Mouse (Mus musculus): ENCODE results near the gene Stx6. TPM values are rescaled to one million over a fixed set of nuclear protein-coding genes. Genes with fewer than 3 reads are reported as not detected.

The Stx6 gene
- total and polyA plus RNA-seq, 3 experiments, result 26.0 to 33.4 (median 31.8) TPM

- Histone ChIP-seq H3K9me3 (replicated peaks; ENCODE audit: low read length) (no peaks in the 10 kb centered on the region), H3K79me2 (replicated peaks; ENCODE audit: control insufficient read depth, extremely low read depth, insufficient read depth, poor library complexity, severe bottlenecking) (no peaks in the 10 kb centered on the region), H3K27me3 (replicated peaks) (no peaks in the 10 kb centered on the region), H3K4me2 (ENCODE audit: insufficient read depth, low read depth, poor library complexity, severe bottlenecking) (peak within 1 kb of the TSS; percentile 94), H3K27ac (ENCODE audit: insufficient read depth, low read depth) (no peak within 1 kb of the TSS), H3K36me3 (replicated peaks in 1 of 2; ENCODE audit: control insufficient read depth in 1 of 2, insufficient read depth in 1 of 2, low read length in 1 of 2) (no peaks in the 10 kb centered on the region), H3K9ac (ENCODE audit: insufficient read depth, low read depth) (peak within 1 kb of the TSS; percentile 91), H3K4me3 (replicated peaks in 1 of 3; ENCODE audit: low read depth in 2 of 3, low read length in 2 of 3, poor library complexity in 1 of 3) (peak within 1 kb of the TSS; percentile 59 to 92 (median 84)), H3K4me1 (ENCODE audit: control insufficient read depth in 1 of 2, insufficient read depth in 2 of 2) (peaks cover 6 to 28% of the 10 kb centered on the region in 2 experiments)
- peak; percentile 83 for DNase-seq (ENCODE audit: extremely low read depth)
- dilution Hi-C loops (cut with MboI; ENCODE audit: extremely low pct_ligation_motif_present, extremely low pct_unique_long_range_greater_than_20kb, low sequenced_read_pairs), result no loop called here
- TF ChIP-seq MAFK (IDR thresholded peaks at IDR 0.05; ENCODE audit: insufficient replicate concordance, low read length), result 0 out of 2 replicates have a peak, but pooled peaks have one; percentile 35
- TF ChIP-seq HCFC1 (IDR thresholded peaks at IDR 0.05; ENCODE audit: low read depth, low read length), result peak; percentile 57; the same call in 1 of the 2 replicates
- TF ChIP-seq EP300 (IDR thresholded peaks at IDR 0.05; ENCODE audit: low read length), result peak; percentile 23; the same call in 1 of the 2 replicates
- TF ChIP-seq ETS1 (conservative IDR thresholded peaks at IDR 0.05; ENCODE audit: low read depth, low read length), result peak; percentile 36; the same call in 1 of the 2 replicates
- peak; percentile 51; the same call in 1 of the 2 replicates for TF ChIP-seq MAX (IDR thresholded peaks at IDR 0.05; ENCODE audit: low read length)
- no peak for TF ChIP-seq CTCF (conservative IDR thresholded peaks at IDR 0.05 in 1 of 2, IDR thresholded peaks at IDR 0.05 in 1 of 2; ENCODE audit: low read depth in 2 of 2, low read length in 2 of 2)
- TF ChIP-seq IRF4 (IDR thresholded peaks at IDR 0.05; ENCODE audit: low read depth, low read length), result peak; percentile 44; the same call in 1 of the 2 replicates
- TF ChIP-seq ELF1 (IDR thresholded peaks at IDR 0.05; ENCODE audit: low read depth, low read length), result 0 out of 2 replicates have a peak, but pooled peaks have one; percentile 36
- peak; percentile 98 for TF ChIP-seq CHD2 (IDR thresholded peaks at IDR 0.05; ENCODE audit: low read length)
- TF ChIP-seq USF1 (IDR thresholded peaks at IDR 0.05; ENCODE audit: low read depth, low read length), result no peak
- TF ChIP-seq TBP (conservative IDR thresholded peaks at IDR 0.05; ENCODE audit: low read depth, low read length), result 0 out of 2 replicates have a peak, but pooled peaks have one; percentile 11
- 0 out of 2 replicates have a peak, but pooled peaks have one; percentile 39 for TF ChIP-seq JUND (conservative IDR thresholded peaks at IDR 0.05; ENCODE audit: low read depth, low read length)
- TF ChIP-seq NRF1 (IDR thresholded peaks at IDR 0.05; ENCODE audit: low read depth, low read length), result 0 out of 2 replicates have a peak, but pooled peaks have one; percentile 17
- no peak for TF ChIP-seq JUN (IDR thresholded peaks at IDR 0.05; ENCODE audit: insufficient read depth, low read depth, low read length)
- TF ChIP-seq SIN3A (IDR thresholded peaks at IDR 0.05; ENCODE audit: low read length), result peak; percentile 67
- in situ Hi-C loops (cut with MboI; ENCODE audit: low pct_ligation_motif_present, low pct_unique_long_range_greater_than_20kb, low sequenced_read_pairs), result no loop called here
These were observed 11.9 kb upstream of the Stx6 start, which contains the start of gene Mr1 for GRCm38 (mm10) chr1:155146572-155146980. Mr1 (minus strand) TSS chr1:155146814.

DNA sequence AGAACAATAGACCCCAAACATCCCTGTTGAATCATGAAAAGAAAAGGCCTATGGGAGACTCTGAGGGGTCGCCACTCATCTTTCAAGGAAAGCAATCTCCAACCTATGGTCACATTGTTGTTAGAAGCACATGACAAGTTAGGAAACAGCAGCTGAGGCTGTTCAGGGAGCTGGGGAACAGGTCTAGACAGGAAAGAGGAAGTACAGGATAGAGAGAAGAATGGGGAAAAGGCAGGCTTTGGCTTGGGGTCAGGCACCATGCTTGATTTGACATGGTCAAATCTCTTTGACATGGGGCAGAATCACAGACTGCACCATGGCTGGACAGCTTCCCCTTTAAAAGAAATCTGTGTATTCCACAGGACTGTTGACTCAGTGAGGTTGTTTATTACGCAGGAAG, 11.3 kb upstream of the Stx6 start:
- peak overlapping the region; percentile 51 for H3K4me2 ChIP-seq (ENCODE audit: insufficient read depth, low read depth, poor library complexity, severe bottlenecking)
- DNase-seq (ENCODE audit: extremely low read depth), result no peak
- dilution Hi-C loops (cut with MboI; ENCODE audit: extremely low pct_ligation_motif_present, extremely low pct_unique_long_range_greater_than_20kb, low sequenced_read_pairs), result no loop called here

More for the DNA sequence above, 11.3 kb upstream of the Stx6 start:
- Histone ChIP-seq H3K36me3 (replicated peaks in 1 of 2; ENCODE audit: control insufficient read depth in 1 of 2, insufficient read depth in 1 of 2, low read length in 1 of 2) (no peaks in the 10 kb centered on the region), H3K27me3 (replicated peaks) (no peaks in the 10 kb centered on the region), H3K27ac (ENCODE audit: insufficient read depth, low read depth) (no peak overlapping the region), H3K4me3 (replicated peaks in 1 of 3; ENCODE audit: low read depth in 2 of 3, low read length in 2 of 3, poor library complexity in 1 of 3) (no peak overlapping the region), H3K9ac (ENCODE audit: insufficient read depth, low read depth) (no peak overlapping the region), H3K9me3 (replicated peaks; ENCODE audit: low read length) (no peaks in the 10 kb centered on the region), H3K4me1 (ENCODE audit: control insufficient read depth in 1 of 2, insufficient read depth in 2 of 2) (peaks cover 6 to 28% of the 10 kb centered on the region in 2 experiments), H3K79me2 (replicated peaks; ENCODE audit: control insufficient read depth, extremely low read depth, insufficient read depth, poor library complexity, severe bottlenecking) (no peaks in the 10 kb centered on the region)
- in situ Hi-C loops (cut with MboI; ENCODE audit: low pct_ligation_motif_present, low pct_unique_long_range_greater_than_20kb, low sequenced_read_pairs), result no loop called here
- no peak for TF ChIP-seq ZC3H11A (IDR thresholded peaks at IDR 0.05; ENCODE audit: low read depth, low read length)
- TF ChIP-seq ETS1 (conservative IDR thresholded peaks at IDR 0.05; ENCODE audit: low read depth, low read length), result no peak
- no peak for TF ChIP-seq CHD1 (IDR thresholded peaks at IDR 0.05; ENCODE audit: low read depth, low read length)
- no peak for TF ChIP-seq ZNF384 (IDR thresholded peaks at IDR 0.05; ENCODE audit: low read depth, low read length)
- no peak for TF ChIP-seq ZKSCAN1 (IDR thresholded peaks at IDR 0.05; ENCODE audit: borderline replicate concordance, low read depth, low read length)
- no peak for TF ChIP-seq SMC3 (IDR thresholded peaks at IDR 0.05; ENCODE audit: low read depth, low read length)
- no peak for TF ChIP-seq BHLHE40 (IDR thresholded peaks at IDR 0.05; ENCODE audit: low read depth, low read length)
- TF ChIP-seq ELF1 (IDR thresholded peaks at IDR 0.05; ENCODE audit: low read depth, low read length), result no peak
- TF ChIP-seq POLR2AphosphoS2 (IDR thresholded peaks at IDR 0.05; ENCODE audit: low read depth, low read length), result no peak
- TF ChIP-seq EP300 (IDR thresholded peaks at IDR 0.05; ENCODE audit: low read length), result no peak
- no peak for TF ChIP-seq RAD21 (IDR thresholded peaks at IDR 0.05; ENCODE audit: low read depth, low read length)
- TF ChIP-seq SIN3A (IDR thresholded peaks at IDR 0.05; ENCODE audit: low read length), result no peak
- TF ChIP-seq TBP (conservative IDR thresholded peaks at IDR 0.05; ENCODE audit: low read depth, low read length), result no peak
- no peak for TF ChIP-seq MAFK (IDR thresholded peaks at IDR 0.05; ENCODE audit: insufficient replicate concordance, low read length)
- no peak for TF ChIP-seq CHD2 (IDR thresholded peaks at IDR 0.05; ENCODE audit: low read length)
- TF ChIP-seq MAX (IDR thresholded peaks at IDR 0.05; ENCODE audit: low read length), result no peak
